Mouse (Mus musculus) forebrain, postnatal 0 days (tissue): Measurements from ENCODE around the gene Gm6685. TPM values are rescaled to one million over a fixed set of nuclear protein-coding genes. Genes with fewer than 3 reads are reported as not detected.

Experiments used
- ATAC-seq: fragments of 200-750 bp; cut with Nextera tagmentation; 2 replicates; pipeline ENCODE4 v1.8.0; 2017; ENCODE audit warnings: mild to moderate bottlenecking, moderate library complexity
- DNase-seq: peaks from one replicate; pipeline ENCODE4 v3.0.0-alpha.2; 2015
- H3K27ac ChIP-seq: fragments of 300-500 bp; sonication (generic); 2 replicates; pipeline ENCODE4 v1.5.1; 2014; ENCODE audit warnings: low read depth, mild to moderate bottlenecking, antibody characterized with exemption, low read length, moderate library complexity, mixed read lengths
- H3K27me3 ChIP-seq: fragments of 300-500 bp; sonication (generic); 2 replicates; pipeline ENCODE4 v1.6.1; 2014; ENCODE audit warnings: mild to moderate bottlenecking, low read length, mixed read lengths; ENCODE audit not compliant: insufficient read depth
- H3K36me3 ChIP-seq: fragments of 300-500 bp; sonication (generic); 2 replicates; pipeline ENCODE4 v1.6.1; 2014; ENCODE audit warnings: mild to moderate bottlenecking, moderate library complexity; ENCODE audit not compliant: insufficient read depth
- H3K4me1 ChIP-seq: fragments of 300-500 bp; sonication (generic); 2 replicates; pipeline ENCODE4 v1.6.1; 2014; ENCODE audit warnings: antibody characterized with exemption; ENCODE audit not compliant: insufficient read depth
- H3K4me2 ChIP-seq: fragments of 300-500 bp; sonication (generic); 2 replicates; pipeline ENCODE4 v1.6.1; 2014; ENCODE audit warnings: low read depth, mild to moderate bottlenecking, moderate library complexity
- H3K4me3 ChIP-seq: fragments of 300-500 bp; sonication (generic); 2 replicates; pipeline ENCODE4 v1.5.1; 2014; ENCODE audit warnings: low read depth, low read length, mixed read lengths
- H3K9ac ChIP-seq: fragments of 300-500 bp; sonication (generic); 2 replicates; pipeline ENCODE4 v1.6.1; 2014; ENCODE audit warnings: mild to moderate bottlenecking
- H3K9me3 ChIP-seq: fragments of 300-500 bp; sonication (generic); 2 replicates; pipeline ENCODE4 v1.6.1; 2016; ENCODE audit warnings: low read length
- CTCF ChIP-seq: sonication (generic); IDR thresholded peaks from 2 replicates; pipeline ENCODE4 v1.5.1; 2016; ENCODE audit warnings: antibody characterized with exemption, control low read depth, low read depth
- WGBS: fragments of 180-500 bp; shearing (Covaris S2); extraction: QIAGEN DNeasy Blood & Tissue Kit; methylation state at CpG from one replicate; pipeline ENCODE4 v1.1.7; 2014; 5-methylcytosine and 5-hydroxymethylcytosine counted together
- polyA plus RNA-seq: library from polyadenylated mRNA; unstranded; fragments of >200 nt; fragmentation: Nextera tagmentation; extraction: Ambion mirVana; gene quantifications from 2 replicates; pipeline ENCODE4 v1.2.1, GENCODE M21; 2015
- total RNA-seq: library from RNA; depleted of rRNA; stranded (reverse); fragments of >200 nt; gene quantifications from 2 replicates; pipeline ENCODE4 v1.2.3, GENCODE M21; 2014; rRNA removed

Gm6685 gene
- total and polyA plus RNA-seq, 2 experiments from 2014 or later = not detected

DNA sequence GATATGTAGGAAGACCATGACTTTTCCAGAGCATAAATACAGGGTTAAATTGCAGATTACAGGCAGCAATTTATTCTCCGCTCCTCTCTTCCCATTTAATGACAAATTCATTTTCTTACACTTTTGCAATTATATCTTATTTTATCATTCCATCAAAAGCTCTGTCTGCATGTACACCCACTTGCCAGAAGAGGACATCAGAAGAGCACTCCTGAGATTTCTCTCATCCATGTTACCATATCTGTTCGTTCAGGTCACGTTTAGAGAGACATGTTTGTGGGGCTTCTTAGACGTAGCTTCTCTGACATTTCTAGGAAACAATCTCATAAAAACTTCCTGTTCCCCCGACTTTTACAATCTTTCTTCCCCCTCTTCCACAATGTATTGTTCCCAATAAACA lies 2.2 kb upstream of the Gm6685 start:
- Histone ChIP-seq H3K27ac (no peak overlapping the region), H3K4me3 (no peak overlapping the region), H3K27me3 (no peaks in the 10 kb centered on the region), H3K4me1 (no peaks in the 10 kb centered on the region), H3K36me3 (no peaks in the 10 kb centered on the region), H3K4me2 (no peak overlapping the region), H3K9me3 (no peaks in the 10 kb centered on the region), H3K9ac (no peak overlapping the region)
- ATAC-seq (no peak), DNase-seq (no peak)
- 66% methylated on average over 5 of the region's 5 CpGs for WGBS
- TF ChIP-seq CTCF = peak; percentile 43; the same call in 1 of the 2 replicates

DNA sequence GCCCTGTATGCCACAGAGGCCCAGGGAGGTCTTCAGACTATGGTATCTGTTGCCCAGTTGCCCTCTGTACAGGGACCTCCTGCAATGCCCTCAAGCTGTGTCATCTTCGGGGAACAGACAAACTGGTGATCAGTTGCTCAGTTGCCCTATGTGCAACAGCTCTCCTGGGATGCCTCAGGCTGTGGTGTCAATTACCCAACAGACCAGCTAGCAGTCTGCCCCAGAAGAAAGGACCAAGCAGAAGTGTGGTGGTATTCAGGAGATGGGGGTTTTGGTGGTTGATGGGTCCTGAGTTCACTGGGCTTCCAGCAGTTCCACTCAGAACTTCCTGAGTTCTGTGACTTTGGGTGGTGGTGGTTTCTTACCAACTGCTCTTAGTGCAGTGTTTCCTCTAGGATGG lies 11.8 kb downstream of the Gm6685 start:
- 100% methylated on average over 1 of the region's 1 CpGs for WGBS
- ATAC-seq (no peak), DNase-seq (no peak)
- H3K9me3 ChIP-seq = peaks cover 3% of the 10 kb centered on the region; the same call in 1 of the 2 replicates
- no peak overlapping the region for H3K4me3 ChIP-seq
- H3K27me3 ChIP-seq = no peaks in the 10 kb centered on the region
- H3K4me2 ChIP-seq = no peak overlapping the region
- no peaks in the 10 kb centered on the region for H3K4me1 ChIP-seq
- no peaks in the 10 kb centered on the region for H3K36me3 ChIP-seq
- no peak overlapping the region for H3K9ac ChIP-seq
- no peak overlapping the region for H3K27ac ChIP-seq
- TF ChIP-seq CTCF = no peak

GRCm38 (mm10) chr11:28313396-28313795 lies 26.3 kb downstream of the Gm6685 start:
- H3K9me3 ChIP-seq = no peaks in the 10 kb centered on the region
- H3K27me3 ChIP-seq = no peaks in the 10 kb centered on the region
- no peaks in the 10 kb centered on the region for H3K4me1 ChIP-seq
- no peak overlapping the region for H3K4me3 ChIP-seq
- ATAC-seq (no peak), DNase-seq (no peak)
- 57% methylated on average over 1 of the region's 1 CpGs for WGBS
- H3K4me2 ChIP-seq = no peak overlapping the region
- no peak for TF ChIP-seq CTCF
- no peak overlapping the region for H3K27ac ChIP-seq
- no peaks in the 10 kb centered on the region for H3K36me3 ChIP-seq
- no peak overlapping the region for H3K9ac ChIP-seq

- Histone ChIP-seq H3K27me3 (no peaks in the 10 kb centered on the region), H3K4me1 (no peaks in the 10 kb centered on the region), H3K27ac (no peak overlapping the region), H3K9me3 (no peaks in the 10 kb centered on the region), H3K4me2 (no peak overlapping the region), H3K4me3 (no peak overlapping the region), H3K36me3 (no peaks in the 10 kb centered on the region), H3K9ac (no peak overlapping the region)
- WGBS = 93% methylated on average over 1 of the region's 1 CpGs
- DNase-seq = no peak
- TF ChIP-seq CTCF = no peak
- no peak for ATAC-seq
These were observed 31.9 kb downstream of the Gm6685 start for GRCm38 (mm10) chr11:28307723-28308122.

- H3K27me3 ChIP-seq = no peaks in the 10 kb centered on the region
- DNase-seq (no peak), ATAC-seq (no peak)
- no peaks in the 10 kb centered on the region for H3K9me3 ChIP-seq
- no peak overlapping the region for H3K27ac ChIP-seq
- 52% methylated on average over 1 of the region's 1 CpGs for WGBS
- TF ChIP-seq CTCF = no peak
- no peak overlapping the region for H3K4me2 ChIP-seq
- H3K9ac ChIP-seq = no peak overlapping the region
- no peaks in the 10 kb centered on the region for H3K36me3 ChIP-seq
- H3K4me1 ChIP-seq = no peaks in the 10 kb centered on the region
- no peak overlapping the region for H3K4me3 ChIP-seq
These were observed 49.2 kb downstream of the Gm6685 start for GRCm38 (mm10) chr11:28290440-28290839.

Other genes with a start within 250 kb of the Gm6685 start
- 23.5 and 24.0 TPM in 2 replicates for gene Ccdc85a, start 244.5 kb upstream of the Gm6685 start, total RNA-seq
- 27.5 and 43.2 TPM in 2 replicates for gene Ccdc85a, start 244.5 kb upstream of the Gm6685 start, polyA plus RNA-seq